Mouse (Mus musculus) MEL (cell line): ENCODE measurements at regions not wholly inside any gene's neighbourhood (a gene's known extent, or its start where the extent isn't known, plus 50 kb on each side); places are given as distances from the start of the nearest gene placed in this dataset.

Experiments used
- DNase-seq: peaks from one replicate; pipeline ENCODE4 v3.0.0; 2011; ENCODE audit warnings: low read depth, low spot score
- H3K27ac ChIP-seq: 2 replicates; pipeline ENCODE4 v1.5.1; 2012; ENCODE audit warnings: low read depth, mild to moderate bottlenecking, control low read depth, low read length, moderate library complexity; ENCODE audit not compliant: control insufficient read depth
- H3K27me3 ChIP-seq, 2 experiments: fragments of 150-350 bp in 1 of 2; sonication (generic) in 1 of 2; 2 replicates each; pipeline ENCODE4 v1.6.1; 2012; ENCODE audit warnings: low read length in 2 of 2, mild to moderate bottlenecking in 2 of 2, improper control_type of control experiment in 1 of 2, moderate library complexity in 1 of 2; ENCODE audit not compliant: insufficient read depth in 2 of 2, control insufficient read depth in 1 of 2
- H3K36me3 ChIP-seq, 2 experiments: 2 replicates each; pipeline ENCODE4 v1.6.1; 2012 to 2014; ENCODE audit warnings: low read length in 2 of 2, improper control_type of control experiment in 1 of 2, inconsistent platforms in 1 of 2, mild to moderate bottlenecking in 1 of 2; ENCODE audit not compliant: insufficient read depth in 2 of 2, control insufficient read depth in 1 of 2
- H3K4me1 ChIP-seq, 2 experiments: fragments of 150-350 bp in 1 of 2; sonication (generic) in 1 of 2; 2 replicates each; pipeline ENCODE4 v1.6.1; 2012; ENCODE audit warnings: low read length in 2 of 2, improper control_type of control experiment in 1 of 2, mild to moderate bottlenecking in 1 of 2; ENCODE audit not compliant: insufficient read depth in 2 of 2, control insufficient read depth in 1 of 2
- H3K4me3 ChIP-seq, 2 experiments: fragments of 150-350 bp in 1 of 2; sonication (generic) in 1 of 2; 2 replicates each; pipeline ENCODE4 v1.5.1; 2012; ENCODE audit warnings: low read depth in 2 of 2, low read length in 2 of 2, mild to moderate bottlenecking in 2 of 2, moderate library complexity in 2 of 2, control low read depth in 1 of 2, improper control_type of control experiment in 1 of 2; ENCODE audit not compliant: control insufficient read depth in 1 of 2, insufficient read depth in 1 of 2
- H3K79me2 ChIP-seq: 2 replicates; pipeline ENCODE4 v1.6.1; 2012; ENCODE audit warnings: mild to moderate bottlenecking, low read length, moderate library complexity; ENCODE audit not compliant: control insufficient read depth, poor library complexity, insufficient read depth
- H3K9ac ChIP-seq: 2 replicates; pipeline ENCODE4 v1.6.1; 2012; ENCODE audit warnings: low read depth, mild to moderate bottlenecking, control low read depth, low read length, moderate library complexity; ENCODE audit not compliant: control insufficient read depth, poor library complexity, severe bottlenecking
- H3K9me3 ChIP-seq: fragments of 150-350 bp; sonication (generic); replicated peaks from 2 replicates; pipeline ENCODE4 v1.6.1; 2012; ENCODE audit warnings: mild to moderate bottlenecking, low read length, improper control_type of control experiment, moderate library complexity; ENCODE audit not compliant: insufficient read depth
- BHLHE40 ChIP-seq: IDR thresholded peaks from 2 replicates; pipeline ENCODE4 v1.6.1; 2012; ENCODE audit warnings: low read depth, mild to moderate bottlenecking, inconsistent platforms, low read length, improper control_type of control experiment, borderline replicate concordance
- CTCF ChIP-seq, 3 experiments: IDR thresholded peaks in 2 of 3; conservative IDR thresholded peaks in 1 of 3; 2 replicates each; pipeline ENCODE4 v1.5.1; 2011 to 2012; ENCODE audit warnings: low read length in 3 of 3, low read depth in 2 of 3, mild to moderate bottlenecking in 2 of 3, improper control_type of control experiment in 1 of 3, inconsistent platforms in 1 of 3, mixed read lengths in 1 of 3, moderate library complexity in 1 of 3; ENCODE audit not compliant: control insufficient read depth in 1 of 3, insufficient read depth in 1 of 3, poor library complexity in 1 of 3, severe bottlenecking in 1 of 3
- E2F4 ChIP-seq: IDR thresholded peaks from 2 replicates; pipeline ENCODE4 v1.6.1; 2011; ENCODE audit warnings: low read depth, low read length, improper control_type of control experiment, borderline replicate concordance
- ETS1 ChIP-seq: IDR thresholded peaks from 2 replicates; pipeline ENCODE4 v1.6.1; 2012; ENCODE audit warnings: low read depth, mild to moderate bottlenecking, inconsistent platforms, low read length, improper control_type of control experiment, moderate library complexity
- GABPA ChIP-seq: IDR thresholded peaks from 2 replicates; pipeline ENCODE4 v1.6.1; 2012; ENCODE audit warnings: low read depth, mild to moderate bottlenecking, inconsistent platforms, low read length, improper control_type of control experiment, moderate library complexity
- JUND ChIP-seq: IDR thresholded peaks from 2 replicates; pipeline ENCODE4 v1.6.1; 2011; ENCODE audit warnings: low read depth, mild to moderate bottlenecking, improper control_type of control experiment, low read length
- MAFK ChIP-seq: IDR thresholded peaks from 2 replicates; pipeline ENCODE4 v1.6.1; 2011; ENCODE audit warnings: low read depth, mild to moderate bottlenecking, low read length, improper control_type of control experiment, borderline replicate concordance
- MAZ ChIP-seq: IDR thresholded peaks from 2 replicates; pipeline ENCODE4 v1.6.1; 2012; ENCODE audit warnings: low read depth, mild to moderate bottlenecking, inconsistent platforms, low read length, improper control_type of control experiment
- MXI1 ChIP-seq: IDR thresholded peaks from 2 replicates; pipeline ENCODE4 v1.6.1; 2011; ENCODE audit warnings: mild to moderate bottlenecking, low read depth, low read length, improper control_type of control experiment
- MYC ChIP-seq: IDR thresholded peaks from 2 replicates; pipeline ENCODE4 v1.6.1; 2011; ENCODE audit warnings: low read depth, mild to moderate bottlenecking, low read length, improper control_type of control experiment, moderate library complexity
- NELFE ChIP-seq: IDR thresholded peaks from 2 replicates; pipeline ENCODE4 v1.6.1; 2011; ENCODE audit warnings: low read depth, low read length, improper control_type of control experiment
- NRF1 ChIP-seq: IDR thresholded peaks from 2 replicates; pipeline ENCODE4 v1.6.1; 2014; ENCODE audit warnings: low read depth, mild to moderate bottlenecking, inconsistent platforms, low read length, improper control_type of control experiment, moderate library complexity; ENCODE audit not compliant: poor library complexity, insufficient read depth, severe bottlenecking
- POLR2AphosphoS2 ChIP-seq: IDR thresholded peaks from 2 replicates; pipeline ENCODE4 v1.6.1; 2011; ENCODE audit warnings: low read length, improper control_type of control experiment
- POLR2AphosphoS5 ChIP-seq: IDR thresholded peaks from 2 replicates; pipeline ENCODE4 v1.6.1; 2012; ENCODE audit warnings: low read depth, borderline replicate concordance, mild to moderate bottlenecking, inconsistent platforms, low read length, moderate library complexity, mixed read lengths
- RAD21 ChIP-seq: IDR thresholded peaks from 2 replicates; pipeline ENCODE4 v1.6.1; 2011; ENCODE audit warnings: mild to moderate bottlenecking, low read depth, low read length, improper control_type of control experiment
- RCOR1 ChIP-seq: IDR thresholded peaks from 2 replicates; pipeline ENCODE4 v1.6.1; 2012; ENCODE audit warnings: low read depth, mild to moderate bottlenecking, inconsistent platforms, low read length, improper control_type of control experiment
- TBP ChIP-seq: IDR thresholded peaks from 2 replicates; pipeline ENCODE4 v1.8.0; 2011; ENCODE audit warnings: low read depth, low read length, improper control_type of control experiment
- TCF12 ChIP-seq: IDR thresholded peaks from 2 replicates; pipeline ENCODE4 v1.6.1; 2014; ENCODE audit warnings: low read depth, mild to moderate bottlenecking, inconsistent platforms, low read length, improper control_type of control experiment, moderate library complexity
- USF1 ChIP-seq: IDR thresholded peaks from 2 replicates; pipeline ENCODE4 v1.6.1; 2014; ENCODE audit warnings: low read depth, mild to moderate bottlenecking, inconsistent platforms, low read length, improper control_type of control experiment, moderate library complexity
- ZC3H11A ChIP-seq: IDR thresholded peaks from 2 replicates; pipeline ENCODE4 v1.6.1; 2012; ENCODE audit warnings: low read depth, mild to moderate bottlenecking, inconsistent platforms, low read length, improper control_type of control experiment

DNA sequence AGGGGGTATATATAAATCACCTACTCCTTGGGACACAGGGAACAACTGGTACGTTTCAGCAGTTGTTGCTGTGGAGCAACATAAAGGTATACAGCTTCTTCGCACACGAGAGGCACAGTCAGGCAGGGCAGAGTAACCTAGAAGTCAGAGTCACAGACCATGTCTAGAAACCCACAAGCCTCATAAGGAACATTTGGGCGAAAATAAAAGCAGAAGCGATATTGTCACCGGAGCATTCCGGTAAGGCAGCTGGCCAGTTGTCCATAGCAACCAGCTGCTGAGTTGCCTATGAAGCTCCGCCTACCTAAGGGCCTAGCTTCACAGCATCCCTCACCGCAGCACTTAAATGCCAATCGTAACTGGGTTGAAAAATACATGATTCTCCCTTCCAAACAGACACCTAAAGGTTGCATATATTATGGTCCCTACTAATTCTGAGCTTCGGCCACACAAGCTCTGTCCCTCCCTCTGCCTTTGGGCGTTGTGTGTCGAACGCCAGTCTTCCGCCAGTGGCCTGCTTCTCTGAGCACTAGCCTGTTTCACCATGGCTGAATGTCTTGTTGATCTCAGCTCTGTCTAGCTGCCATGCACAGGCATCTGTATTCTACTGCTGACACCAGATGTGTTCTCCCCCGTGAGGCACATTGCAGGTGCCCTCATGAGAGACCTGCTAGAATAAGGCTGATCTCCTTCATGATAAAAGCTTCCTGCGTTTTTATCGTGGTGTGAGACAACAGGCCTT, 165.1 kb upstream of the Mkln1 start:
- DNase-seq, result no peak
- Histone ChIP-seq H3K79me2 (no peaks in the 10 kb centered on the region), H3K36me3 (no peaks in the 10 kb centered on the region), H3K27me3 (no peaks in the 10 kb centered on the region; a peak in 1 of 4 replicates), H3K9ac (no peak overlapping the region), H3K27ac (no peak overlapping the region), H3K4me1 (no peaks in the 10 kb centered on the region), H3K9me3 (no peaks in the 10 kb centered on the region), H3K4me3 (no peak overlapping the region)
- TF ChIP-seq POLR2AphosphoS2 (no peak), USF1 (no peak), ZC3H11A (no peak), POLR2AphosphoS5 (no peak), MAFK (no peak), TCF12 (no peak), NRF1 (no peak), BHLHE40 (no peak), GABPA (no peak)

- Histone ChIP-seq H3K9ac (no peak overlapping the region), H3K9me3 (no peaks in the 10 kb centered on the region), H3K27ac (no peak overlapping the region), H3K4me3 (no peak overlapping the region), H3K27me3 (no peaks in the 10 kb centered on the region), H3K36me3 (no peaks in the 10 kb centered on the region), H3K79me2 (no peaks in the 10 kb centered on the region), H3K4me1 (no peaks in the 10 kb centered on the region)
- TF ChIP-seq MAZ (no peak), MAFK (no peak), E2F4 (no peak), RCOR1 (no peak), MYC (no peak), CTCF (IDR thresholded peaks at IDR 0.05 in 2 of 3, conservative IDR thresholded peaks at IDR 0.05 in 1 of 3; ENCODE audit: control insufficient read depth in 1 of 3, insufficient read depth in 1 of 3, low read depth in 2 of 3, low read length in 3 of 3, poor library complexity in 1 of 3, severe bottlenecking in 1 of 3) (no peak), POLR2AphosphoS2 (no peak), JUND (no peak), ETS1 (no peak), POLR2AphosphoS5 (no peak), TBP (no peak), NELFE (no peak), RAD21 (no peak), BHLHE40 (no peak), MXI1 (no peak), ZC3H11A (no peak)
- DNase-seq, result no peak
Measured at GRCm38 (mm10) chr6:31240051-31240450, 158.5 kb upstream of the Mkln1 start.
